Mouse (Mus musculus): ENCODE measurements at regions not wholly inside any gene's neighbourhood (a gene's known extent, or its start where the extent isn't known, plus 50 kb on each side); places are given as distances from the start of the nearest gene placed in this dataset.

GRCm38 (mm10) chr15:11774717-11775116 lies 132.4 kb downstream of the Npr3 start:
- WGBS, result 22% methylated on average over 5 of the region's 5 CpGs
- ATAC-seq (ENCODE audit: insufficient number of reproducible peaks, insufficient read depth, low FRiP score, low TSS enrichment, low read depth), result no peak
- no peaks in the 10 kb centered on the region for H3K36me3 ChIP-seq
- H3K4me1 ChIP-seq (replicated peaks), result 0 out of 2 replicates have a peak, but pooled peaks cover 7% of the 10 kb centered on the region
- H3K9ac ChIP-seq (replicated peaks), result no peak overlapping the region
- no peaks in the 10 kb centered on the region for H3K27me3 ChIP-seq
- H3K27ac ChIP-seq, result no peak overlapping the region
- no peak overlapping the region for H3K4me2 ChIP-seq
- no peaks in the 10 kb centered on the region for H3K9me3 ChIP-seq
- no peak overlapping the region for H3K4me3 ChIP-seq (replicated peaks)

GRCm38 (mm10) chr15:11770596-11770995 lies 136.5 kb downstream of the Npr3 start:
- 88% methylated on average over 1 of the region's 1 CpGs for WGBS
- H3K36me3 ChIP-seq, result no peaks in the 10 kb centered on the region
- H3K27me3 ChIP-seq, result no peaks in the 10 kb centered on the region
- H3K27ac ChIP-seq, result no peak overlapping the region
- H3K4me3 ChIP-seq (replicated peaks), result no peak overlapping the region
- H3K9ac ChIP-seq (replicated peaks), result no peak overlapping the region
- no peak overlapping the region for H3K4me2 ChIP-seq
- no peak for ATAC-seq (ENCODE audit: insufficient number of reproducible peaks, insufficient read depth, low FRiP score, low TSS enrichment, low read depth)
- H3K4me1 ChIP-seq (replicated peaks), result no peaks in the 10 kb centered on the region
- H3K9me3 ChIP-seq, result no peaks in the 10 kb centered on the region

- Histone ChIP-seq H3K27me3 (no peaks in the 10 kb centered on the region), H3K4me2 (no peak overlapping the region), H3K4me1 (replicated peaks) (no peaks in the 10 kb centered on the region), H3K9ac (replicated peaks) (no peak overlapping the region), H3K9me3 (no peaks in the 10 kb centered on the region), H3K36me3 (no peaks in the 10 kb centered on the region), H3K4me3 (replicated peaks) (no peak overlapping the region), H3K27ac (no peak overlapping the region)
- 96% methylated on average over 1 of the region's 1 CpGs for WGBS
- ATAC-seq (ENCODE audit: insufficient number of reproducible peaks, insufficient read depth, low FRiP score, low TSS enrichment, low read depth), result no peak
These were observed 149.1 kb downstream of the Npr3 start for GRCm38 (mm10) chr15:11757963-11758362.

GRCm38 (mm10) chr15:11756786-11757185 lies 150.3 kb downstream of the Npr3 start:
- H3K9me3 ChIP-seq, result no peaks in the 10 kb centered on the region
- no peak overlapping the region for H3K4me2 ChIP-seq
- H3K27me3 ChIP-seq, result no peaks in the 10 kb centered on the region; the same call in 1 of the 2 replicates
- no peak for ATAC-seq (ENCODE audit: insufficient number of reproducible peaks, insufficient read depth, low FRiP score, low TSS enrichment, low read depth)
- H3K9ac ChIP-seq (replicated peaks), result no peak overlapping the region
- no peak overlapping the region for H3K4me3 ChIP-seq (replicated peaks)
- no peak overlapping the region for H3K27ac ChIP-seq
- H3K36me3 ChIP-seq, result no peaks in the 10 kb centered on the region
- 82% methylated on average over 7 of the region's 7 CpGs for WGBS
- H3K4me1 ChIP-seq (replicated peaks), result no peaks in the 10 kb centered on the region

- Histone ChIP-seq H3K27me3 (no peaks in the 10 kb centered on the region; the same call in 1 of the 2 replicates), H3K36me3 (no peaks in the 10 kb centered on the region), H3K27ac (no peak overlapping the region), H3K4me1 (replicated peaks) (no peaks in the 10 kb centered on the region), H3K9ac (replicated peaks) (no peak overlapping the region), H3K4me2 (no peak overlapping the region), H3K9me3 (no peaks in the 10 kb centered on the region), H3K4me3 (replicated peaks) (no peak overlapping the region)
- 16% methylated on average over 3 of the region's 3 CpGs for WGBS
- no peak for ATAC-seq (ENCODE audit: insufficient number of reproducible peaks, insufficient read depth, low FRiP score, low TSS enrichment, low read depth)
These were observed 153.9 kb downstream of the Npr3 start for GRCm38 (mm10) chr15:11753216-11753615.

GRCm38 (mm10) chr15:11750893-11751292 lies 156.2 kb downstream of the Npr3 start:
- peaks cover 5% of the 10 kb centered on the region; the same call in 1 of the 2 replicates for H3K27me3 ChIP-seq
- no peak overlapping the region for H3K27ac ChIP-seq
- ATAC-seq (ENCODE audit: insufficient number of reproducible peaks, insufficient read depth, low FRiP score, low TSS enrichment, low read depth), result no peak
- no peak overlapping the region for H3K4me2 ChIP-seq
- no peaks in the 10 kb centered on the region for H3K4me1 ChIP-seq (replicated peaks)
- H3K9ac ChIP-seq (replicated peaks), result no peak overlapping the region
- no peak overlapping the region for H3K4me3 ChIP-seq (replicated peaks)
- no peaks in the 10 kb centered on the region for H3K36me3 ChIP-seq
- 82% methylated on average over 5 of the region's 5 CpGs for WGBS
- H3K9me3 ChIP-seq, result no peaks in the 10 kb centered on the region

- Histone ChIP-seq H3K36me3 (no peaks in the 10 kb centered on the region), H3K9ac (replicated peaks) (no peak overlapping the region), H3K9me3 (no peaks in the 10 kb centered on the region), H3K4me1 (replicated peaks) (no peaks in the 10 kb centered on the region; the same call in 1 of the 2 replicates), H3K27me3 (peaks cover 17% of the 10 kb centered on the region; the same call in 1 of the 2 replicates), H3K27ac (no peak overlapping the region), H3K4me3 (replicated peaks) (no peak overlapping the region), H3K4me2 (no peak overlapping the region)
- 86% methylated on average over 4 of the region's 4 CpGs for WGBS
- ATAC-seq (ENCODE audit: insufficient number of reproducible peaks, insufficient read depth, low FRiP score, low TSS enrichment, low read depth), result no peak
These were observed 157.6 kb downstream of the Npr3 start for GRCm38 (mm10) chr15:11749509-11749908.

- no peaks in the 10 kb centered on the region; the same call in 1 of the 2 replicates for H3K4me1 ChIP-seq (replicated peaks)
- H3K9me3 ChIP-seq, result no peaks in the 10 kb centered on the region
- no peak for ATAC-seq (ENCODE audit: insufficient number of reproducible peaks, insufficient read depth, low FRiP score, low TSS enrichment, low read depth)
- no peak overlapping the region for H3K9ac ChIP-seq (replicated peaks)
- H3K36me3 ChIP-seq, result no peaks in the 10 kb centered on the region
- H3K4me2 ChIP-seq, result no peak overlapping the region
- H3K27me3 ChIP-seq, result peaks cover 21% of the 10 kb centered on the region; the same call in 1 of the 2 replicates
- WGBS, result 87% methylated on average over 2 of the region's 2 CpGs
- no peak overlapping the region for H3K27ac ChIP-seq
- no peak overlapping the region for H3K4me3 ChIP-seq (replicated peaks)
These were observed 158.8 kb downstream of the Npr3 start for GRCm38 (mm10) chr15:11748306-11748705.

GRCm38 (mm10) chr15:11746754-11747153 lies 160.3 kb downstream of the Npr3 start:
- Histone ChIP-seq H3K36me3 (no peaks in the 10 kb centered on the region), H3K27me3 (peaks cover 29% of the 10 kb centered on the region; the same call in 1 of the 2 replicates), H3K4me3 (replicated peaks) (no peak overlapping the region), H3K4me2 (no peak overlapping the region), H3K9ac (replicated peaks) (no peak overlapping the region), H3K9me3 (no peaks in the 10 kb centered on the region), H3K4me1 (replicated peaks) (peaks cover 8% of the 10 kb centered on the region), H3K27ac (no peak overlapping the region)
- ATAC-seq (ENCODE audit: insufficient number of reproducible peaks, insufficient read depth, low FRiP score, low TSS enrichment, low read depth), result no peak
- WGBS, result 100% methylated on average over 1 of the region's 1 CpGs

- 83% methylated on average over 9 of the region's 9 CpGs for WGBS
- H3K4me3 ChIP-seq (replicated peaks), result no peak overlapping the region
- H3K36me3 ChIP-seq, result no peaks in the 10 kb centered on the region
- no peak overlapping the region for H3K27ac ChIP-seq
- no peak for ATAC-seq (ENCODE audit: insufficient number of reproducible peaks, insufficient read depth, low FRiP score, low TSS enrichment, low read depth)
- H3K4me2 ChIP-seq, result no peak overlapping the region
- peaks cover 35% of the 10 kb centered on the region; the same call in 1 of the 2 replicates for H3K27me3 ChIP-seq
- peaks cover 14% of the 10 kb centered on the region for H3K4me1 ChIP-seq (replicated peaks)
- no peak overlapping the region for H3K9ac ChIP-seq (replicated peaks)
- H3K9me3 ChIP-seq, result no peaks in the 10 kb centered on the region
These were observed 161.3 kb downstream of the Npr3 start for GRCm38 (mm10) chr15:11745629-11746372.

GRCm38 (mm10) chr15:11744903-11745302 lies 162.2 kb downstream of the Npr3 start:
- Histone ChIP-seq H3K9me3 (no peaks in the 10 kb centered on the region), H3K9ac (replicated peaks) (no peak overlapping the region), H3K27ac (no peak overlapping the region), H3K36me3 (no peaks in the 10 kb centered on the region), H3K4me2 (no peak overlapping the region), H3K4me3 (replicated peaks) (no peak overlapping the region), H3K27me3 (peaks cover 36% of the 10 kb centered on the region; the same call in 1 of the 2 replicates), H3K4me1 (replicated peaks) (peaks cover 14% of the 10 kb centered on the region)
- ATAC-seq (ENCODE audit: insufficient number of reproducible peaks, insufficient read depth, low FRiP score, low TSS enrichment, low read depth), result no peak
- 38% methylated on average over 5 of the region's 5 CpGs for WGBS

GRCm38 (mm10) chr15:11744296-11744695 lies 162.8 kb downstream of the Npr3 start:
- Histone ChIP-seq H3K9ac (replicated peaks) (no peak overlapping the region), H3K27ac (no peak overlapping the region), H3K4me2 (no peak overlapping the region), H3K36me3 (no peaks in the 10 kb centered on the region), H3K4me3 (replicated peaks) (no peak overlapping the region), H3K9me3 (no peaks in the 10 kb centered on the region), H3K27me3 (peaks cover 40% of the 10 kb centered on the region; the same call in 1 of the 2 replicates), H3K4me1 (replicated peaks) (peaks cover 14% of the 10 kb centered on the region)
- WGBS, result 72% methylated on average over 2 of the region's 2 CpGs
- ATAC-seq (ENCODE audit: insufficient number of reproducible peaks, insufficient read depth, low FRiP score, low TSS enrichment, low read depth), result no peak
